Mouse (Mus musculus) MEL (cell line): ENCODE results near the gene Dgat2. TPM values are rescaled to one million over a fixed set of nuclear protein-coding genes. Genes with fewer than 3 reads are reported as not detected.
A peak's percentile ranks its signal among the peaks of the same experiment; 100 is the strongest.

Experiments used
- DNase-seq: peaks from one replicate; pipeline ENCODE4 v3.0.0; 2011; ENCODE audit warnings: low read depth, low spot score
- H3K27ac ChIP-seq: 2 replicates; pipeline ENCODE4 v1.5.1; 2012; ENCODE audit warnings: low read depth, mild to moderate bottlenecking, control low read depth, low read length, moderate library complexity; ENCODE audit not compliant: control insufficient read depth
- H3K27me3 ChIP-seq, 2 experiments: fragments of 150-350 bp in 1 of 2; sonication (generic) in 1 of 2; 2 replicates each; pipeline ENCODE4 v1.6.1; 2012; ENCODE audit warnings: low read length in 2 of 2, mild to moderate bottlenecking in 2 of 2, improper control_type of control experiment in 1 of 2, moderate library complexity in 1 of 2; ENCODE audit not compliant: insufficient read depth in 2 of 2, control insufficient read depth in 1 of 2
- H3K36me3 ChIP-seq, 2 experiments: 2 replicates each; pipeline ENCODE4 v1.6.1; 2012 to 2014; ENCODE audit warnings: low read length in 2 of 2, improper control_type of control experiment in 1 of 2, inconsistent platforms in 1 of 2, mild to moderate bottlenecking in 1 of 2; ENCODE audit not compliant: insufficient read depth in 2 of 2, control insufficient read depth in 1 of 2
- H3K4me1 ChIP-seq, 2 experiments: fragments of 150-350 bp in 1 of 2; sonication (generic) in 1 of 2; 2 replicates each; pipeline ENCODE4 v1.6.1; 2012; ENCODE audit warnings: low read length in 2 of 2, improper control_type of control experiment in 1 of 2, mild to moderate bottlenecking in 1 of 2; ENCODE audit not compliant: insufficient read depth in 2 of 2, control insufficient read depth in 1 of 2
- H3K4me3 ChIP-seq, 2 experiments: fragments of 150-350 bp in 1 of 2; sonication (generic) in 1 of 2; 2 replicates each; pipeline ENCODE4 v1.5.1; 2012; ENCODE audit warnings: low read depth in 2 of 2, low read length in 2 of 2, mild to moderate bottlenecking in 2 of 2, moderate library complexity in 2 of 2, control low read depth in 1 of 2, improper control_type of control experiment in 1 of 2; ENCODE audit not compliant: control insufficient read depth in 1 of 2, insufficient read depth in 1 of 2
- H3K79me2 ChIP-seq: 2 replicates; pipeline ENCODE4 v1.6.1; 2012; ENCODE audit warnings: mild to moderate bottlenecking, low read length, moderate library complexity; ENCODE audit not compliant: control insufficient read depth, poor library complexity, insufficient read depth
- H3K9ac ChIP-seq: 2 replicates; pipeline ENCODE4 v1.6.1; 2012; ENCODE audit warnings: low read depth, mild to moderate bottlenecking, control low read depth, low read length, moderate library complexity; ENCODE audit not compliant: control insufficient read depth, poor library complexity, severe bottlenecking
- H3K9me3 ChIP-seq: fragments of 150-350 bp; sonication (generic); replicated peaks from 2 replicates; pipeline ENCODE4 v1.6.1; 2012; ENCODE audit warnings: mild to moderate bottlenecking, low read length, improper control_type of control experiment, moderate library complexity; ENCODE audit not compliant: insufficient read depth
- BHLHE40 ChIP-seq: IDR thresholded peaks from 2 replicates; pipeline ENCODE4 v1.6.1; 2012; ENCODE audit warnings: low read depth, mild to moderate bottlenecking, inconsistent platforms, low read length, improper control_type of control experiment, borderline replicate concordance
- CTCF ChIP-seq, 3 experiments: IDR thresholded peaks in 2 of 3; conservative IDR thresholded peaks in 1 of 3; 2 replicates each; pipeline ENCODE4 v1.5.1; 2011 to 2012; ENCODE audit warnings: low read length in 3 of 3, low read depth in 2 of 3, mild to moderate bottlenecking in 2 of 3, improper control_type of control experiment in 1 of 3, inconsistent platforms in 1 of 3, mixed read lengths in 1 of 3, moderate library complexity in 1 of 3; ENCODE audit not compliant: control insufficient read depth in 1 of 3, insufficient read depth in 1 of 3, poor library complexity in 1 of 3, severe bottlenecking in 1 of 3
- E2F4 ChIP-seq: IDR thresholded peaks from 2 replicates; pipeline ENCODE4 v1.6.1; 2011; ENCODE audit warnings: low read depth, low read length, improper control_type of control experiment, borderline replicate concordance
- ELF1 ChIP-seq: IDR thresholded peaks from 2 replicates; pipeline ENCODE4 v1.6.1; 2014; ENCODE audit warnings: low read depth, mild to moderate bottlenecking, inconsistent platforms, low read length, improper control_type of control experiment, moderate library complexity
- EP300 ChIP-seq, 2 experiments: IDR thresholded peaks; 2 replicates each; pipeline ENCODE4 v1.6.1; 2011; ENCODE audit warnings: improper control_type of control experiment in 2 of 2, low read length in 2 of 2, low read depth in 1 of 2, mild to moderate bottlenecking in 1 of 2
- ETS1 ChIP-seq: IDR thresholded peaks from 2 replicates; pipeline ENCODE4 v1.6.1; 2012; ENCODE audit warnings: low read depth, mild to moderate bottlenecking, inconsistent platforms, low read length, improper control_type of control experiment, moderate library complexity
- GABPA ChIP-seq: IDR thresholded peaks from 2 replicates; pipeline ENCODE4 v1.6.1; 2012; ENCODE audit warnings: low read depth, mild to moderate bottlenecking, inconsistent platforms, low read length, improper control_type of control experiment, moderate library complexity
- GATA1 ChIP-seq: IDR thresholded peaks from 2 replicates; pipeline ENCODE4 v1.6.1; 2011; ENCODE audit warnings: low read depth, low read length, improper control_type of control experiment
- JUND ChIP-seq: IDR thresholded peaks from 2 replicates; pipeline ENCODE4 v1.6.1; 2011; ENCODE audit warnings: low read depth, mild to moderate bottlenecking, improper control_type of control experiment, low read length
- MAZ ChIP-seq: IDR thresholded peaks from 2 replicates; pipeline ENCODE4 v1.6.1; 2012; ENCODE audit warnings: low read depth, mild to moderate bottlenecking, inconsistent platforms, low read length, improper control_type of control experiment
- MEF2A ChIP-seq: IDR thresholded peaks from 2 replicates; pipeline ENCODE4 v1.6.1; 2014; ENCODE audit warnings: low read depth, mild to moderate bottlenecking, inconsistent platforms, low read length, improper control_type of control experiment; ENCODE audit not compliant: poor library complexity, insufficient replicate concordance, severe bottlenecking; ENCODE audit errors: extremely low read depth
- MXI1 ChIP-seq: IDR thresholded peaks from 2 replicates; pipeline ENCODE4 v1.6.1; 2011; ENCODE audit warnings: mild to moderate bottlenecking, low read depth, low read length, improper control_type of control experiment
- MYB ChIP-seq: IDR thresholded peaks from 2 replicates; pipeline ENCODE4 v1.6.1; 2011; ENCODE audit warnings: mild to moderate bottlenecking, low read depth, low read length, improper control_type of control experiment
- NELFE ChIP-seq: IDR thresholded peaks from 2 replicates; pipeline ENCODE4 v1.6.1; 2011; ENCODE audit warnings: low read depth, low read length, improper control_type of control experiment
- POLR2A ChIP-seq, 2 experiments: IDR thresholded peaks; 2 replicates each; pipeline ENCODE4 v1.6.1; 2011 to 2012; ENCODE audit warnings: low read length in 2 of 2, mild to moderate bottlenecking in 2 of 2, control low read depth in 1 of 2, improper control_type of control experiment in 1 of 2, low read depth in 1 of 2, moderate library complexity in 1 of 2; ENCODE audit not compliant: control insufficient read depth in 1 of 2, insufficient read depth in 1 of 2, poor library complexity in 1 of 2
- POLR2AphosphoS5 ChIP-seq: IDR thresholded peaks from 2 replicates; pipeline ENCODE4 v1.6.1; 2012; ENCODE audit warnings: low read depth, borderline replicate concordance, mild to moderate bottlenecking, inconsistent platforms, low read length, moderate library complexity, mixed read lengths
- SIN3A ChIP-seq: IDR thresholded peaks from 2 replicates; pipeline ENCODE4 v1.6.1; 2012; ENCODE audit warnings: low read length, improper control_type of control experiment, inconsistent platforms
- SMC3 ChIP-seq: IDR thresholded peaks from 2 replicates; pipeline ENCODE4 v1.6.1; 2011; ENCODE audit warnings: low read depth, low read length, improper control_type of control experiment
- TBP ChIP-seq: IDR thresholded peaks from 2 replicates; pipeline ENCODE4 v1.8.0; 2011; ENCODE audit warnings: low read depth, low read length, improper control_type of control experiment
- TCF12 ChIP-seq: IDR thresholded peaks from 2 replicates; pipeline ENCODE4 v1.6.1; 2014; ENCODE audit warnings: low read depth, mild to moderate bottlenecking, inconsistent platforms, low read length, improper control_type of control experiment, moderate library complexity
- UBTF ChIP-seq: IDR thresholded peaks from 2 replicates; pipeline ENCODE4 v1.6.1; 2012; ENCODE audit warnings: low read depth, mild to moderate bottlenecking, inconsistent platforms, low read length, improper control_type of control experiment, moderate library complexity, borderline replicate concordance; ENCODE audit not compliant: insufficient read depth
- USF2 ChIP-seq, 2 experiments: IDR thresholded peaks; 2 replicates each; pipeline ENCODE4 v1.6.1; 2011 to 2012; ENCODE audit warnings: improper control_type of control experiment in 2 of 2, low read length in 2 of 2, borderline replicate concordance in 1 of 2, inconsistent platforms in 1 of 2, low read depth in 1 of 2, mild to moderate bottlenecking in 1 of 2; ENCODE audit not compliant: insufficient read depth in 1 of 2
- ZC3H11A ChIP-seq: IDR thresholded peaks from 2 replicates; pipeline ENCODE4 v1.6.1; 2012; ENCODE audit warnings: low read depth, mild to moderate bottlenecking, inconsistent platforms, low read length, improper control_type of control experiment
- ZMIZ1 ChIP-seq: IDR thresholded peaks from 2 replicates; pipeline ENCODE4 v1.6.1; 2012; ENCODE audit warnings: low read depth, mild to moderate bottlenecking, inconsistent platforms, low read length, improper control_type of control experiment, moderate library complexity
- ZNF384 ChIP-seq: IDR thresholded peaks from 2 replicates; pipeline ENCODE4 v1.6.1; 2012; ENCODE audit warnings: low read depth, mild to moderate bottlenecking, inconsistent platforms, low read length, improper control_type of control experiment
- polyA plus RNA-seq, 2 experiments: library from polyadenylated mRNA; stranded (reverse) in 1 of 2; unstranded in 1 of 2; fragments of >175 nt in 1 of 2; fragments of >200 nt in 1 of 2; gene quantifications; 2 replicates each; pipeline versions ENCODE4 v1.2.1 to v1.2.4; 2012; ENCODE audit warnings: low replicate concordance in 2 of 2, low read depth in 1 of 2; ENCODE audit not compliant: insufficient read length in 2 of 2, insufficient read depth in 1 of 2, missing spikeins in 1 of 2
- total RNA-seq: library from RNA; depleted of rRNA; stranded (reverse); fragments of 300-350 nt; gene quantifications from 2 replicates; pipeline ENCODE4 v1.2.3, GENCODE M21; 2012

Gene Dgat2
- total and polyA plus RNA-seq, 3 experiments = 4.1 to 7.7 TPM; not detected in 1

DNA sequence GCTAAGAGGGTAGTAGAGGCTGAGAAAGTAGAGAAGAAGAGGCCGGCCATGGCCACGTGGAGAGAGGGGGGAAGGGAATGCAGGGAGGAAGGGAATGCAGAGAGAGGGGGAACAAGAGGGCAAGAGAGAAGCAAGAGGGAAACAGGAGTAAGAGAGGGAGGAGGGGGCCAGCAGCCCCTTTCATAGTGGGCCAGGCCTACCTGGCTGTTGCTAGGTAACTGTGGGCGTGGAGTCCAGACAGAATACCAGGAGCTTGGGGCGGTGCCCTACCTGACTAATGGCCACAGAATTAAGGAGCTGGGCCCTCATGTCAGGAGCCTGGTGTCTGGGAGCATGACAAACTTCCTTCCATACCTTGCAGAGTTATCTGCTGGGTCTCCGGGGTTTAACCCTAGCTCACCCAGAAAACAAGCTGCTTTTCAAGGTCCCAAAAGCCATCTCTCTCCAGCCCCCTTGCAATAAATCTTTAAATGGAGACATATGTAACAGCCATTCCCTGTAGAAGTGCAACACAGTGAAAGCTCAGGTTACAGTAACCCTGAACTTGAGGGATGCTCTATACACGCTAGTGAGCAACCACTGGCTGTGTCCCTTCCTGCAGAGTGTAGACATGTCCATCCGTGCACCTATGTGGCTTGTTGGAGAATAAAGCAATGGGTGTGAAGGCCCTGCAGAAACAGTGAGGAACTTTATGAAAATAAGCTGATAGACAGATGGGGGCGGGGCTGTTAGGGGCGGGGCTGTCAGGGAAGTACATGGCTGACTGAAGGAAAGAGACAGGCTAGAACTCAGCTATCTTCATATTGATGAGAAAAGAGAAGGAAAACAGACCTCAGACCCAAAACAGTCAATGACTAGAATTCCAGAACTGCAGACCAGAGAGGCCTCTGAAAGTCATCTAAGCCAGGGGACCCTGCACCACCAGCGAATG, 54.2 kb downstream of the Dgat2 start:
- no peaks in the 10 kb centered on the region for H3K4me1 ChIP-seq

DNA sequence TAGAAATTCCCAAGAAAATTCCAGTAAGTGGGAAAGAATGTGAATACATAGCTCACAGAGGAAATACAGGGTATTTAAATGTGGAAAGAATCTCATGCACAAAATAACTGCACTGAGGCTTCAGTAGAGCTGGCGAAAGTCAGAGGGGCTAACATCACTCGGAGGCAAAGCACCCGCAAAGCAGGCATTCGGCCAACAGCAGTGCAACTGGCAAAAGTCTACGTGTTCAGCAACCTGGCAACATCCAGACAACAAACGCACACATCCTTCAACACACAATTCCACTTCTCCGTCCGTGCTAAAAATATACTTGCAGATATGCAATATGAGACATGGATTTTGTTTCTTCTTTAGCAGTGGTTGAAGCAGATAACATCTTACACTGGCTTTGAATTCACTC, 56.5 kb downstream of the Dgat2 start:
- Histone ChIP-seq H3K4me3 (no peak overlapping the region), H3K27me3 (no peaks in the 10 kb centered on the region), H3K79me2 (no peaks in the 10 kb centered on the region), H3K9me3 (no peaks in the 10 kb centered on the region), H3K27ac (no peak overlapping the region), H3K9ac (no peak overlapping the region), H3K36me3 (no peaks in the 10 kb centered on the region; a peak in 1 of 4 replicates), H3K4me1 (no peaks in the 10 kb centered on the region)
- DNase-seq = no peak
- no peak for TF ChIP-seq EP300 (IDR thresholded peaks at IDR 0.05; ENCODE audit: low read depth in 1 of 2, low read length in 2 of 2)
- TF ChIP-seq POLR2A (IDR thresholded peaks at IDR 0.05; ENCODE audit: control insufficient read depth in 1 of 2, insufficient read depth in 1 of 2, low read depth in 1 of 2, low read length in 2 of 2, poor library complexity in 1 of 2) = no peak
- no peak for TF ChIP-seq GABPA
- no peak for TF ChIP-seq USF2 (IDR thresholded peaks at IDR 0.05; ENCODE audit: borderline replicate concordance in 1 of 2, insufficient read depth in 1 of 2, low read depth in 1 of 2, low read length in 2 of 2)
- no peak for TF ChIP-seq TBP
- TF ChIP-seq NELFE = no peak
- no peak for TF ChIP-seq ZNF384
- TF ChIP-seq ZMIZ1 = no peak
- TF ChIP-seq ETS1 = no peak
- TF ChIP-seq ELF1 = no peak
- no peak for TF ChIP-seq MYB
- no peak for TF ChIP-seq E2F4

More for the DNA sequence above, 54.2 kb downstream of the Dgat2 start:
- peak; percentile 50 for DNase-seq
- Histone ChIP-seq H3K36me3 (no peaks in the 10 kb centered on the region; a peak in 1 of 4 replicates), H3K27me3 (no peaks in the 10 kb centered on the region), H3K79me2 (peaks cover 2% of the 10 kb centered on the region; the same call in 1 of the 2 replicates), H3K27ac (no peak overlapping the region), H3K9ac (no peak overlapping the region), H3K4me3 (no peak overlapping the region), H3K9me3 (no peaks in the 10 kb centered on the region)
- TF ChIP-seq GATA1 (no peak), CTCF (IDR thresholded peaks at IDR 0.05 in 2 of 3, conservative IDR thresholded peaks at IDR 0.05 in 1 of 3; ENCODE audit: control insufficient read depth in 1 of 3, insufficient read depth in 1 of 3, low read depth in 2 of 3, low read length in 3 of 3, poor library complexity in 1 of 3, severe bottlenecking in 1 of 3) (no peak), ZC3H11A (no peak), POLR2AphosphoS5 (no peak), NELFE (no peak), UBTF (no peak), JUND (no peak), SIN3A (no peak), SMC3 (no peak), POLR2A (IDR thresholded peaks at IDR 0.05; ENCODE audit: control insufficient read depth in 1 of 2, insufficient read depth in 1 of 2, low read depth in 1 of 2, low read length in 2 of 2, poor library complexity in 1 of 2) (no peak), ETS1 (no peak), ELF1 (no peak), E2F4 (no peak), MAZ (no peak), MXI1 (no peak), ZNF384 (no peak), MEF2A (no peak), BHLHE40 (no peak), TCF12 (no peak)
- TF ChIP-seq, all 39 proteins: peak for 0
